Mouse (Mus musculus): ENCODE measurements around the gene Rnase13. TPM values are rescaled to one million over a fixed set of nuclear protein-coding genes. Genes with fewer than 3 reads are reported as not detected.

Rnase13 gene
- polyA plus RNA-seq, 2 experiments: not detected

DNA sequence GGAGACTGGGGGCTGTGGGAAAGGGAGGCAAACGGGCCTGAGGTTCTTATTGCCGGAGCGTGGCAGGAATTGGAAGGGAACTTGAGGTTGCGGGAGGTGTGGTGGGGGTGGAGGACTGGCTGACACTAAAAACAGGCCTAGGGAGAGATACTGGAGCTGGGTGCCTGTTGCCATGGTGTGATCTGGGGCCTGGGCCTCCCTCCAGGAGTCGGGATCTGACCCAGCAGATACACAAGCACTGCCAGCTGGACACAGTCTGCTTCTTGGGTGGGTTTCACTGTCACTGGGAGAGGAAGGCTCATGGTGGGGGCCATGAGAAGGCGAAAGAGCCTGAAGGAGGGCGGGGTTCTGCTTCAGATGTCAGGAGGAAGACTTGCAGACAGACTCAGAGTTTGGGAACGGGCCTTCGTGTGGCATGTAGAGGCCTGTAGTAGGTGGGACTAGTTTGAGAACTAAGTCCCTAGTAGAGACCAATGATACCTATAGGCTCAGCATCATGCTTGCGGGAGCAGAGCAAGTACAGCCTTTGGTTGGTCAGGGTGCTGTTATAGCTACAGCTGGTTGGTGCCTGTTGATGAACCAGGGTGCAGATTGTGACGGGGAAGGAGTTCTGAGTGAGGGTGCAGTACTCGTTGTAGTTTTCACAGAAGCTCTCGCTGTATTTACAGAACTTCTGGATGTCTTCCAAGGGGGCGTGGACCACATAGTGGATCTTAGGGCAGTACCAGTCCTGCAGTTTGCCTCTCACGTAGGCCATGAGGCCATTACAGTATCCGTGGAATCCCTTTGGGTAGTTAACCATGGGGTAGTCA, 608 bp downstream of the Rnase13 start:
- Histone ChIP-seq H3K27ac (no peak overlapping the region), H3K9ac (replicated peaks) (no peak overlapping the region), H3K9me3 (ENCODE audit: control insufficient read depth, low read length) (no peaks in the 10 kb centered on the region), H3K4me2 (ENCODE audit: low read depth) (no peak overlapping the region), H3K4me3 (ENCODE audit: insufficient read depth in 1 of 2, low read depth in 2 of 2, low read length in 2 of 2) (no peak overlapping the region), H3K27me3 (ENCODE audit: control insufficient read depth, insufficient read depth, low read length) (no peaks in the 10 kb centered on the region), H3K4me1 (replicated peaks; ENCODE audit: control insufficient read depth in 2 of 2, insufficient read depth in 2 of 2, low read length in 1 of 2) (0 out of 4 replicates have a peak, but pooled peaks cover 0 to 4% of the 10 kb centered on the region in 2 experiments), H3K36me3 (replicated peaks; ENCODE audit: control insufficient read depth, insufficient read depth, low read depth) (no peaks in the 10 kb centered on the region)
- DNase-seq (ENCODE audit: low read depth in 3 of 3, low spot score in 3 of 3): no peak
- TF ChIP-seq EP300 (IDR thresholded peaks at IDR 0.05; ENCODE audit: low read depth): no peak
- no peak for TF ChIP-seq CTCF (IDR thresholded peaks at IDR 0.05; ENCODE audit: low read depth)
- WGBS (ENCODE audit: insufficient replicate concordance): 59% methylated on average over 16 of the region's 16 CpGs
- no peak for ATAC-seq (ENCODE audit: insufficient read depth)

DNA sequence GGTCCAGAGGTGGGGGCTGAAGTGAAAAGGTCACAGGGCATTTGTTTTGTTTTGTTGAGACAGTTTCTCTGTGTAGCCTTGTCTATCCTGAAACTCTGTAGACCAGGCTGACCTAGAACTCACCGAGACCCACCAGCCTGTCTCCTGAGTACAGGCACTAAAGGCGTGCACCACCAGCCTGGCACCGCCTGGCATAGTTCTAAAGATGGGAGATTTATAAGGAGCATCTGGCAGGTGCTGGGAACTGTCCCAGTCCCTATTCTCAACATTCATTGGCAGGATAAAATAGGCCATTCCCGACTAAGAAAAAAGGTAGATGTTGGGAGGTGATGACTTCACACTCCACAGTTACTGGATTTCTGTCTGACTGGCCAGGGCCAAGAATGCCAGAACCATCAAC, 3.6 kb downstream of the Rnase13 start:
- Histone ChIP-seq H3K4me1 (replicated peaks; ENCODE audit: control insufficient read depth in 2 of 2, insufficient read depth in 2 of 2, low read length in 1 of 2) (0 out of 4 replicates have a peak, but pooled peaks cover 0 to 4% of the 10 kb centered on the region in 2 experiments), H3K27ac (no peak overlapping the region), H3K9ac (replicated peaks) (no peak overlapping the region), H3K9me3 (ENCODE audit: control insufficient read depth, low read length) (no peaks in the 10 kb centered on the region), H3K36me3 (replicated peaks; ENCODE audit: control insufficient read depth, insufficient read depth, low read depth) (no peaks in the 10 kb centered on the region), H3K4me3 (ENCODE audit: insufficient read depth in 1 of 2, low read depth in 2 of 2, low read length in 2 of 2) (no peak overlapping the region), H3K27me3 (ENCODE audit: control insufficient read depth, insufficient read depth, low read length) (peaks cover 3% of the 10 kb centered on the region; the same call in 1 of the 2 replicates), H3K4me2 (ENCODE audit: low read depth) (no peak overlapping the region)
- no peak for TF ChIP-seq CTCF (IDR thresholded peaks at IDR 0.05; ENCODE audit: low read depth)
- no peak for TF ChIP-seq EP300 (IDR thresholded peaks at IDR 0.05; ENCODE audit: low read depth)
- no peak for ATAC-seq (ENCODE audit: insufficient read depth)
- no peak for DNase-seq (ENCODE audit: low read depth in 3 of 3, low spot score in 3 of 3)
- WGBS (ENCODE audit: insufficient replicate concordance): 66% methylated on average over 4 of the region's 4 CpGs

DNA sequence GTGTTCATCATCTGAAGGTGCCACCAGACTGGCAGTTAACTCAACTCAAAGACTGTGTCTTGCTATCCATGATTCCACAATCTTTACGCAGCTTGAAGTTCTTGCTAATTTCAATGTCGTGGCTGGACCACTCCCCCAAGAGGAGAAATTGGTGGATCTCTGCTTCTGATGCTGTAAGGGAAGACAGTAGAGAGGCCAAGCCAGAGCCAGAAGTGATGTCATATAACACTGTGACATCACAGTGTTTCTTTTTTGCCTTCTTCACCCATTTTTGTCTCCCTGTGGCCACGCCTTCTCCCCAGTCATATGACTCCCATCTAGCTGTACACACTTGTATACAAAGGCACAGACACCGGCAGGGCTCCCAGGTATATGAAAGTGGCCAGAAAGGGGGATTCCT, 4.4 kb downstream of the Rnase13 start, which contains the start of gene Tppp2:
TSS of gene Tppp2 (plus strand) at position 301 of the 400 bp plus-strand sequence.
- H3K9me3 ChIP-seq (ENCODE audit: control insufficient read depth, low read length): no peaks in the 10 kb centered on the region
- H3K27me3 ChIP-seq (ENCODE audit: control insufficient read depth, insufficient read depth, low read length): peaks cover 8% of the 10 kb centered on the region
- H3K9ac ChIP-seq (replicated peaks): no peak within 1 kb of the TSS
- TF ChIP-seq EP300 (IDR thresholded peaks at IDR 0.05; ENCODE audit: low read depth) (no peak), CTCF (IDR thresholded peaks at IDR 0.05; ENCODE audit: low read depth) (no peak)
- ATAC-seq (ENCODE audit: insufficient read depth): no peak
- H3K4me3 ChIP-seq (ENCODE audit: insufficient read depth in 1 of 2, low read depth in 2 of 2, low read length in 2 of 2): no peak within 1 kb of the TSS
- 67% methylated on average over 4 of the region's 4 CpGs for WGBS (ENCODE audit: insufficient replicate concordance)
- no peak for DNase-seq (ENCODE audit: low read depth in 3 of 3, low spot score in 3 of 3)
- H3K4me1 ChIP-seq (replicated peaks; ENCODE audit: control insufficient read depth in 2 of 2, insufficient read depth in 2 of 2, low read length in 1 of 2): peaks cover 4 to 5% of the 10 kb centered on the region in 2 experiments; a peak in 1 of 4 replicates
- no peaks in the 10 kb centered on the region for H3K36me3 ChIP-seq (replicated peaks; ENCODE audit: control insufficient read depth, insufficient read depth, low read depth)
- H3K4me2 ChIP-seq (ENCODE audit: low read depth): no peak within 1 kb of the TSS
- no peak within 1 kb of the TSS for H3K27ac ChIP-seq

DNA sequence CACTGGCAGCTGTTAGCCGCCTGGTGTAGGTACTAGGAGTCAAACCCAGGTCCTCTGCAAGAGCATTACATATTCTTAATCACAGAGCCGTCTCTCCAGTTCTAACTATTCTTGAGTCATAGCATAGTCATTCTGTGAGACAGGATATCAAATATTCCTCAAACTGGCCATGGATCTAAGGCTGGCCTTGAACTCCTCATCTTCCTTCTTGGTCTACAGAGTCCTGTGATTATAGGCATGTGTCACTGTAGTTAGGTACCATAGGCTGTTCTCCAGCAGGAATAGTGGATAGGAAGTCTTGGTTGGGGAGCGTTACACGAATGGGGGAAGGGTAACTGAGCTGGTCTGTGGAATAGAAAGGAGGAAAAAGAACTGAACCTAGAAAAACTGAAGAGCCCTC, 6.0 kb downstream of the Rnase13 start:
- Histone ChIP-seq H3K4me2 (ENCODE audit: low read depth) (no peak overlapping the region), H3K36me3 (replicated peaks; ENCODE audit: control insufficient read depth, insufficient read depth, low read depth) (no peaks in the 10 kb centered on the region), H3K27ac (no peak overlapping the region), H3K27me3 (ENCODE audit: control insufficient read depth, insufficient read depth, low read length) (peaks cover 13% of the 10 kb centered on the region), H3K9ac (replicated peaks) (no peak overlapping the region), H3K9me3 (ENCODE audit: control insufficient read depth, low read length) (no peaks in the 10 kb centered on the region), H3K4me1 (replicated peaks; ENCODE audit: control insufficient read depth in 2 of 2, insufficient read depth in 2 of 2, low read length in 1 of 2) (peaks cover 3 to 5% of the 10 kb centered on the region in 2 experiments; a peak in 2 of 4 replicates), H3K4me3 (ENCODE audit: insufficient read depth in 1 of 2, low read depth in 2 of 2, low read length in 2 of 2) (no peak overlapping the region)
- 74% methylated on average over 4 of the region's 4 CpGs for WGBS (ENCODE audit: insufficient replicate concordance)
- TF ChIP-seq EP300 (IDR thresholded peaks at IDR 0.05; ENCODE audit: low read depth) (no peak), CTCF (IDR thresholded peaks at IDR 0.05; ENCODE audit: low read depth) (no peak)
- no peak for ATAC-seq (ENCODE audit: insufficient read depth)
- no peak for DNase-seq (ENCODE audit: low read depth in 3 of 3, low spot score in 3 of 3)

DNA sequence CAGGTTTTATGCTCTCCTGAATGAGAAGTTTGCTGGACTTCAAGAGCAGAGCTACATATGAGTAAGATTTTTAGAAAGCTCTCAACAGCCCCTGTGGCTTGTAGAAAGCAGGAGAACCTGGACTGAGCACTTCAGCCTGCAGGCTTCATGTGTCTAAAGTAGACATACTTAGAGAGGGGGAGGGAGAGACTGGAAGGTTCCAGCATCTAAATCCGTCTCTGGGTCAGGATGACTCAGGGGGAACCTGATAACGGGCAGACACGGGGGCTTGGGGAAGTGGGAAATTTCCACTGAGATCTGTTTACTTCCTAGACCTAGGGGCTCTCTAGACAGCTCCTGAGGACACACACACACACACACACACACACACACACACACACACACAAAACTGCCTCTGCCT, 7.5 kb downstream of the Rnase13 start:
- no peaks in the 10 kb centered on the region for H3K9me3 ChIP-seq (ENCODE audit: control insufficient read depth, low read length)
- ATAC-seq (ENCODE audit: insufficient read depth) (no peak), DNase-seq (ENCODE audit: low read depth in 3 of 3, low spot score in 3 of 3) (no peak)
- peaks cover 13% of the 10 kb centered on the region for H3K27me3 ChIP-seq (ENCODE audit: control insufficient read depth, insufficient read depth, low read length)
- no peak overlapping the region for H3K9ac ChIP-seq (replicated peaks)
- H3K4me3 ChIP-seq (ENCODE audit: insufficient read depth in 1 of 2, low read depth in 2 of 2, low read length in 2 of 2): no peak overlapping the region
- peaks cover 0 to 5% of the 10 kb centered on the region in 2 experiments; a peak in 2 of 4 replicates for H3K4me1 ChIP-seq (replicated peaks; ENCODE audit: control insufficient read depth in 2 of 2, insufficient read depth in 2 of 2, low read length in 1 of 2)
- H3K27ac ChIP-seq: no peak overlapping the region
- TF ChIP-seq EP300 (IDR thresholded peaks at IDR 0.05; ENCODE audit: low read depth) (no peak), CTCF (IDR thresholded peaks at IDR 0.05; ENCODE audit: low read depth) (no peak)
- no peak overlapping the region for H3K4me2 ChIP-seq (ENCODE audit: low read depth)
- 3% methylated on average over 3 of the region's 3 CpGs for WGBS (ENCODE audit: insufficient replicate concordance)
- no peaks in the 10 kb centered on the region for H3K36me3 ChIP-seq (replicated peaks; ENCODE audit: control insufficient read depth, insufficient read depth, low read depth)

Measured in liver, embryonic 14.5 days (tissue).